Mouse (Mus musculus): ENCODE measurements around the gene Dguok.

DNA sequence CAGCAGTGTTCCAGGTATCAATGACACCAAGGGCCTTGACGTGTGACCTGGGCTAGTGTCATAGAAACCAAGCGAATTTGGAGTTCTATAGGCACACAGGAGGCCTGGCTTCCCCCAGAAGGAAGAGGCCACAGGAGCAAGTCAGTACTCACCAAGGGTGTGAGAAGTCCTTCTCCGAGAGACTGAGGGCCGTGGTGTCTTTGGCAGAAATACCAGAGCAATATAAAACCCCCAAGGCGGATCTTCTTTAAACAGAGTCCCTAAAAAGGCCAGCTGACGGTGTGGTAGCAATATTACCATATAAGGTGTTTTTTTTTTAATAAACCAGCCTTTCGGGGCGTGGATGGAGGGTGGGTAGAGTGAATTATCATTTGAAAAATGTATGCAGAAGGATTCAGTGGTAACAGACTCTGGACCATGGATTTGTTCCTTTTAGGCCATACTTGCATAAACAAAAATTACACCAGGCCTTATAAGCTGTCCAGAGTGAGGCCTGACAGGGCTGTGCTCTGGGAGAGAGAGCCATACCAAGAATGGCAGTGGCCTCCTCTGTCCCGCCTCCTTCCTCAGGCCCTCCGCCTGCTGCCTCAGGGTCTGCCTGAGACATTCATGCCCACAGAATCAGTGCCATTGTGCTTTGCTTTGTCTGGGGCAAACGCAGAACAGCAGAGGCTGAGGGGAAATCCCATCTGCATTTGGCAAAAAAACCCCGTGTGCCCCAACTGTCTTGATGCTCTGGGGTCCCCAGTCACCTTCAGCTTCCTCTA is 29.4 kb upstream of the Dguok start, which contains the start of gene Actg2:
- no peak for TF ChIP-seq CTCF (IDR thresholded peaks at IDR 0.05; ENCODE audit: control insufficient read depth, insufficient read depth, insufficient read length)
- TF ChIP-seq USF1 (IDR thresholded peaks at IDR 0.05; ENCODE audit: low read depth), result no peak
- no peak for TF ChIP-seq MAX (IDR thresholded peaks at IDR 0.05)
- TF ChIP-seq MYOG (IDR thresholded peaks at IDR 0.05; ENCODE audit: control insufficient read depth, extremely low read depth, insufficient read length), result no peak
- TF ChIP-seq FOSL1 (IDR thresholded peaks at IDR 0.05; ENCODE audit: insufficient read depth, low read length, poor library complexity, severe bottlenecking), result no peak
- TF ChIP-seq MYOD1 (IDR thresholded peaks at IDR 0.05; ENCODE audit: control insufficient read depth, insufficient read length, low read depth), result no peak
